Mouse (Mus musculus): ENCODE data around the gene 2200002D01Rik.

Gene 2200002D01Rik

DNA sequence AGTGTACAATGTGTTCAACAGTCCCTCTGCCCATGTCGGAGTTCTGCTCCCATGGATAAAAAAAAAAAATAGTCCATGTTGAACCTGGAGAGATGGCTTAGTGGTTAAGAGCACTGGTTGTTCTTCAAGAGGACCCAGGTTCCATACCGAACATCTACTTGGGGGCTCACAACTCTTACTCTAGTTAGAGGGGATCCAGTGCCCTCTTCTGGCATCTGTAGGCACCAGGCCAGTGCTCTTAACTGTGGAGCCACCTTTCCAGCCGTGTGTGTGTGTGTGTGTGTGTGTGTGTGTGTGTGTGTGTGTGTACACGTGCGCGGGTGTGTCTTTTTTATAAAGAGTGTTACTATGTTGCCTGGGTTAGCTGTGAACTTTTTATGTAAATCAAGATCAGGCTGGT is 45.7 kb downstream of the 2200002D01Rik start:
- in situ Hi-C loops (cut with MseI, MboI): loop anchor here in 1 of 2 experiments (25.0 kb wide), 1 partner anchor 510 kb away; no protein-coding TSS in a partner anchor

Measured in mouse trophoblast stem cell (cell line).